Mouse (Mus musculus): ENCODE results near the gene Polr3b.

DNA sequence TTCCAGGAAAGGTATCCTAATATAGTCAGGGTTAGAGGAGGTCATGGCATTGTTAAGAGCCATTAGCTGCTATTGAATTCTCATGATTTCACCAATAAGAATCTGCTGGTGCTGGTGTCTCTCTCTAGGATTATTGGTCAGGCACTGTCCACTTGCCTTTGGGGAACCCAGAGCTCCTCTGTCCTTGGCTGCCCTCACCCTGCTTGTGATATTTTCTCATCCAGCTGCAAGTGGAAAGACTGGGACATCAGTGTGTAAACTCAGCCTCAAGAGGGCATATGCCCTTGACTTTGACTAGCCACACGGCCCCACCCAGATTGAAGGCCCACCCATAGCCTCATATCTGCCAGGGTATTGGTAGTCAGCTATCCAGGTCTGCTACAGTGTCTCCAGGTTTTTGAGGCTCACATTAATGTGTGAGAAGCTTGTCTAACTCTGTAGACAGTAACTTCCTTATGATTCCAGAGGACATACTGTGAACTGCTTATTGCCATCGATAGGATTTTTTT is 30.4 kb upstream of the Polr3b start:
- TF ChIP-seq GATA1 (IDR thresholded peaks at IDR 0.05; ENCODE audit: low read length) (no peak), TAL1 (IDR thresholded peaks at IDR 0.05; ENCODE audit: low read length) (no peak)
